8 mouse cellular contexts compared by ENCODE assay signal in genomic region chr12:98733776-98734175, GRCm38 (mm10). TPM values are rescaled to one million over a fixed set of nuclear protein-coding genes. Genes with fewer than 3 reads are reported as not detected.
DNase-seq lines count a peak whose midpoint lies in the region; ATAC-seq and TF ChIP-seq lines count a peak whose summit lies in the region.

No protein-coding gene starts in this region.

- peak overlapping the region; percentile 91 for H3K9ac ChIP-seq in heart, embryonic 13.5 days
- peak overlapping the region; percentile 82 for H3K9ac ChIP-seq in MEL (ENCODE audit: control insufficient read depth, low read depth, low read length, poor library complexity, severe bottlenecking)
- peak overlapping the region; percentile 72 for H3K9ac ChIP-seq in hindbrain, embryonic 14.5 days

- H3K27ac ChIP-seq in heart, embryonic 13.5 days (replicated peaks), result no peak overlapping the region
- H3K27ac ChIP-seq in MEL (ENCODE audit: control insufficient read depth, low read depth, low read length), result peak overlapping the region; percentile 71
- no peak overlapping the region for H3K27ac ChIP-seq in hindbrain, embryonic 14.5 days

- TF ChIP-seq RAD21 in MEL (IDR thresholded peaks at IDR 0.05; ENCODE audit: low read depth, low read length), result no peak

- WGBS in heart, embryonic 13.5 days, result 17% methylated on average over 12 of the region's 12 CpGs
- 15% methylated on average over 12 of the region's 12 CpGs for WGBS in hindbrain, embryonic 14.5 days

- peak overlapping the region; percentile 81 for H3K4me3 ChIP-seq in heart, embryonic 13.5 days
- peak overlapping the region; percentile 78 to 81 for H3K4me3 ChIP-seq in MEL (ENCODE audit: control insufficient read depth in 1 of 2, insufficient read depth in 1 of 2, low read depth in 2 of 2, low read length in 2 of 2)
- H3K4me3 ChIP-seq in hindbrain, embryonic 14.5 days (replicated peaks; ENCODE audit: low read length), result peak overlapping the region; percentile 62

- intact Hi-C loops in heart, postnatal 25 days (cut with DNase I), result no loop called here

- peaks cover 2% of the 10 kb centered on the region for H3K79me2 ChIP-seq in MEL (ENCODE audit: control insufficient read depth, insufficient read depth, low read length, poor library complexity)

- TF ChIP-seq EP300 in MEL (IDR thresholded peaks at IDR 0.05; ENCODE audit: low read depth in 1 of 2, low read length in 2 of 2), result no peak

- no peaks in the 10 kb centered on the region for H3K9me3 ChIP-seq in heart, embryonic 13.5 days
- no peaks in the 10 kb centered on the region for H3K9me3 ChIP-seq in MEL (replicated peaks; ENCODE audit: insufficient read depth, low read length)
- H3K9me3 ChIP-seq in hindbrain, embryonic 14.5 days (ENCODE audit: control insufficient read depth, low read length), result no peaks in the 10 kb centered on the region

- TF ChIP-seq CTCF in MEL (IDR thresholded peaks at IDR 0.05 in 2 of 3, conservative IDR thresholded peaks at IDR 0.05 in 1 of 3; ENCODE audit: control insufficient read depth in 1 of 3, insufficient read depth in 1 of 3, low read depth in 2 of 3, low read length in 3 of 3, poor library complexity in 1 of 3, severe bottlenecking in 1 of 3), result no peak

- H3K4me2 ChIP-seq in heart, embryonic 13.5 days, result peak overlapping the region; percentile 95
- H3K4me2 ChIP-seq in hindbrain, embryonic 14.5 days (replicated peaks), result peak overlapping the region; percentile 77

- H3K27me3 ChIP-seq in heart, embryonic 13.5 days (replicated peaks), result no peaks in the 10 kb centered on the region; the same call in 1 of the 2 replicates
- H3K27me3 ChIP-seq in MEL (ENCODE audit: control insufficient read depth in 1 of 2, insufficient read depth in 2 of 2, low read length in 2 of 2), result no peaks in the 10 kb centered on the region
- peaks cover 20% of the 10 kb centered on the region for H3K27me3 ChIP-seq in hindbrain, embryonic 14.5 days (ENCODE audit: control insufficient read depth, insufficient read depth, low read length)

- no peak for DNase-seq in heart, postnatal 25 days (ENCODE audit: low spot score)
- peak; percentile 71 for DNase-seq in MEL (ENCODE audit: low read depth, low spot score)
- peak; percentile 32 for DNase-seq in hindbrain, embryonic 14.5 days (ENCODE audit: low spot score)
- no peak for DNase-seq in adrenal gland, adult 2 months
- no peak for DNase-seq in cerebellum, postnatal 36 days
- DNase-seq in embryo, embryonic 10 days (ENCODE audit: low spot score), result no peak

- TF ChIP-seq POLR2A in MEL (IDR thresholded peaks at IDR 0.05; ENCODE audit: control insufficient read depth in 1 of 2, insufficient read depth in 1 of 2, low read depth in 1 of 2, low read length in 2 of 2, poor library complexity in 1 of 2), result no peak

- peaks cover 30% of the 10 kb centered on the region for H3K36me3 ChIP-seq in heart, embryonic 13.5 days
- H3K36me3 ChIP-seq in MEL (ENCODE audit: control insufficient read depth in 1 of 2, insufficient read depth in 2 of 2, low read length in 2 of 2), result peaks cover 0 to 2% of the 10 kb centered on the region in 2 experiments; a peak in 1 of 4 replicates
- no peaks in the 10 kb centered on the region for H3K36me3 ChIP-seq in hindbrain, embryonic 14.5 days (replicated peaks; ENCODE audit: control insufficient read depth, insufficient read depth)

- ATAC-seq in heart, embryonic 13.5 days (ENCODE audit: extremely low read depth, insufficient number of reproducible peaks, low FRiP score, low TSS enrichment), result no peak
- ATAC-seq in hindbrain, embryonic 14.5 days (ENCODE audit: low FRiP score), result no peak
- ATAC-seq in megakaryocyte-erythroid progenitor cell, adult 5-6 weeks (replicated peaks; ENCODE audit: low FRiP score, low TSS enrichment, poor library complexity, severe bottlenecking), result peak; percentile 31

- peaks cover 37% of the 10 kb centered on the region for H3K4me1 ChIP-seq in heart, embryonic 13.5 days
- H3K4me1 ChIP-seq in MEL (ENCODE audit: control insufficient read depth in 1 of 2, insufficient read depth in 2 of 2, low read length in 2 of 2), result no peaks in the 10 kb centered on the region; a peak in 1 of 4 replicates
- H3K4me1 ChIP-seq in hindbrain, embryonic 14.5 days (replicated peaks; ENCODE audit: control insufficient read depth, insufficient read depth, low read length), result peaks cover 23% of the 10 kb centered on the region; the same call in 1 of the 2 replicates

TF ChIP-seq in MEL, 35 proteins besides CTCF, POLR2A, EP300 and RAD21:
- TF ChIP-seq CHD1 (IDR thresholded peaks at IDR 0.05; ENCODE audit: low read depth, low read length), result no peak
- TF ChIP-seq MAX (IDR thresholded peaks at IDR 0.05; ENCODE audit: low read length), result no peak
- no peak for TF ChIP-seq TAL1 (IDR thresholded peaks at IDR 0.05; ENCODE audit: low read length)
- peak; percentile 20; the same call in 1 of the 2 replicates for TF ChIP-seq USF1 (IDR thresholded peaks at IDR 0.05; ENCODE audit: low read depth, low read length)
- no peak for TF ChIP-seq ELF1 (IDR thresholded peaks at IDR 0.05; ENCODE audit: low read depth, low read length)
- TF ChIP-seq RCOR1 (IDR thresholded peaks at IDR 0.05; ENCODE audit: low read depth, low read length), result no peak
- 0 out of 2 replicates have a peak, but pooled peaks have one; percentile 32 for TF ChIP-seq TBP (IDR thresholded peaks at IDR 0.05; ENCODE audit: low read depth, low read length)
- TF ChIP-seq MXI1 (IDR thresholded peaks at IDR 0.05; ENCODE audit: low read depth, low read length), result no peak

RNA-seq across cellular contexts. Expression of gene Ptpn21, which starts 3.4 kb away (rescaled TPM):
- 9.0 and 9.3 TPM in 2 replicates for polyA plus RNA-seq in heart, embryonic 13.5 days (2015; fragmentation: Nextera tagmentation; extraction: Ambion mirVana)
- 10 to 100 TPM; 29.6 to 31.6 TPM for total RNA-seq in heart, postnatal 25 days (2021)
- 1.2 and 1.7 TPM in 2 replicates for total RNA-seq in MEL (2012; rRNA removed)
- polyA plus RNA-seq in MEL (2012; ENCODE audit: insufficient read depth in 1 of 2, insufficient read length in 2 of 2, low read depth in 1 of 2, low replicate concordance in 2 of 2, missing spikeins in 1 of 2), result 1 to 10 TPM in 1 of 2 experiments, not detected in 1; 3.8 TPM
- polyA plus RNA-seq in hindbrain, embryonic 14.5 days (2014; fragmentation: Nextera tagmentation; extraction: Ambion mirVana), result 2.9 and 4.9 TPM in 2 replicates
- total RNA-seq in megakaryocyte-erythroid progenitor cell, adult 5-6 weeks (2014; fragmentation: Nextera tagmentation), result 3.0 and 7.5 TPM in 2 replicates
- total RNA-seq in megakaryocyte-erythroid progenitor cell, adult 5-6 weeks (2017), result 1.6 and 4.7 TPM in 2 replicates
- total RNA-seq in adrenal gland, adult 2 months (2021), result 10 to 100 TPM; 15.3 to 24.1 TPM
- polyA plus RNA-seq in adrenal gland, adult 2 months (2012; rRNA removed), result 18.6 and 19.8 TPM in 2 replicates

RNA-seq across cellular contexts. Expression of gene Zc3h14, which starts 13.0 kb away (rescaled TPM):
- 81.7 and 84.2 TPM in 2 replicates for polyA plus RNA-seq in heart, embryonic 13.5 days (2015; fragmentation: Nextera tagmentation; extraction: Ambion mirVana)
- 10 to 100 TPM; 61.4 to 62.6 TPM for total RNA-seq in heart, postnatal 25 days (2021)
- total RNA-seq in MEL (2012; rRNA removed), result 74.9 and 80.1 TPM in 2 replicates
- polyA plus RNA-seq in MEL (2012; ENCODE audit: insufficient read depth in 1 of 2, insufficient read length in 2 of 2, low read depth in 1 of 2, low replicate concordance in 2 of 2, missing spikeins in 1 of 2), result 100 to 1,000 TPM in 1 of 2 experiments, 10 to 100 TPM in 1; 88.5 to 429 TPM
- polyA plus RNA-seq in hindbrain, embryonic 14.5 days (2014; fragmentation: Nextera tagmentation; extraction: Ambion mirVana), result 120 and 123 TPM in 2 replicates
- total RNA-seq in megakaryocyte-erythroid progenitor cell, adult 5-6 weeks (2014; fragmentation: Nextera tagmentation), result 186 and 193 TPM in 2 replicates
- 106 and 111 TPM in 2 replicates for total RNA-seq in megakaryocyte-erythroid progenitor cell, adult 5-6 weeks (2017)
- total RNA-seq in adrenal gland, adult 2 months (2021), result 100 to 1,000 TPM in 1 of 2 experiments, 10 to 100 TPM in 1; 80.8 to 107 TPM
- polyA plus RNA-seq in adrenal gland, adult 2 months (2012; rRNA removed), result 15.1 and 17.2 TPM in 2 replicates

Comparison
In these comparisons a context has a peak if more than half of its experiments do, and no peak if none do; other contexts are left out.
1. DNase-seq: peak in MEL (single experiment) and hindbrain, embryonic 14.5 days (single experiment); none in heart, postnatal 25 days (single experiment), adrenal gland, adult 2 months (single experiment), cerebellum, postnatal 36 days (0 of 2) and embryo, embryonic 10 days (single experiment).
2. Peak in every context shown above with its lines, with median percentiles within 50 percentile points of each other: H3K4me3 ChIP-seq and H3K9ac ChIP-seq.